Comparison of ENCODE assay signal across 8 mouse cellular contexts in genomic region chr4:45407001-45407702, GRCm38 (mm10). TPM values are rescaled to one million over a fixed set of nuclear protein-coding genes. Genes with fewer than 3 reads are reported as not detected.
A peak's percentile ranks its signal among the peaks of the same experiment; 100 is the strongest.
DNase-seq lines count a peak whose midpoint lies in the region; ATAC-seq and TF ChIP-seq lines count a peak whose summit lies in the region.

No protein-coding gene starts in this region.

- peaks cover 21 to 55% of the 10 kb centered on the region in 2 experiments for H3K4me1 ChIP-seq in CH12.LX (ENCODE audit: control insufficient read depth in 1 of 2, insufficient read depth in 2 of 2)
- H3K4me1 ChIP-seq in forebrain, embryonic 15.5 days = peaks cover 42% of the 10 kb centered on the region
- H3K4me1 ChIP-seq in liver, embryonic 16.5 days (ENCODE audit: control insufficient read depth, low read depth, low read length) = peaks cover 55% of the 10 kb centered on the region

- H3K9ac ChIP-seq in CH12.LX (ENCODE audit: insufficient read depth, low read depth) = peak overlapping the region; percentile 99
- peak overlapping the region; percentile 99 for H3K9ac ChIP-seq in forebrain, embryonic 15.5 days (replicated peaks)
- H3K9ac ChIP-seq in liver, embryonic 16.5 days (ENCODE audit: low read depth, low read length) = peak overlapping the region; percentile 99

- peak overlapping the region; percentile 93 for H3K4me2 ChIP-seq in CH12.LX (ENCODE audit: insufficient read depth, low read depth, poor library complexity, severe bottlenecking)
- peak overlapping the region; percentile 63 for H3K4me2 ChIP-seq in forebrain, embryonic 15.5 days (replicated peaks)
- peak overlapping the region; percentile 98 for H3K4me2 ChIP-seq in liver, embryonic 16.5 days (ENCODE audit: low read depth, low read length)

- peaks cover 20 to 26% of the 10 kb centered on the region in 2 experiments for H3K36me3 ChIP-seq in CH12.LX (replicated peaks in 1 of 2; ENCODE audit: control insufficient read depth in 1 of 2, insufficient read depth in 1 of 2, low read length in 1 of 2)
- peaks cover 17% of the 10 kb centered on the region for H3K36me3 ChIP-seq in forebrain, embryonic 15.5 days
- peaks cover 15% of the 10 kb centered on the region for H3K36me3 ChIP-seq in liver, embryonic 16.5 days (ENCODE audit: control insufficient read depth, insufficient read depth)

- no peaks in the 10 kb centered on the region for H3K27me3 ChIP-seq in CH12.LX (replicated peaks)
- no peaks in the 10 kb centered on the region for H3K27me3 ChIP-seq in forebrain, embryonic 15.5 days
- H3K27me3 ChIP-seq in liver, embryonic 16.5 days (ENCODE audit: control insufficient read depth, insufficient read depth, low read depth, low read length) = peaks cover 14% of the 10 kb centered on the region; the same call in 1 of the 2 replicates

- peak overlapping the region; percentile 98 for H3K4me3 ChIP-seq in gastrocnemius, adult 2 months
- peak overlapping the region; percentile 49 to 95 (median 93) for H3K4me3 ChIP-seq in CH12.LX (replicated peaks in 1 of 3; ENCODE audit: low read depth in 2 of 3, low read length in 2 of 3, poor library complexity in 1 of 3)
- peak overlapping the region; percentile 99 for H3K4me3 ChIP-seq in forebrain, embryonic 15.5 days
- peak overlapping the region; percentile 85 for H3K4me3 ChIP-seq in liver, embryonic 16.5 days (ENCODE audit: low read depth, low read length)

- peak overlapping the region; percentile 97; the same call in 1 of the 2 replicates for H3K27ac ChIP-seq in gastrocnemius, adult 2 months
- peak overlapping the region; percentile 84; the same call in 1 of the 2 replicates for H3K27ac ChIP-seq in CH12.LX (ENCODE audit: insufficient read depth, low read depth)
- H3K27ac ChIP-seq in forebrain, embryonic 15.5 days (replicated peaks) = no peak overlapping the region
- H3K27ac ChIP-seq in liver, embryonic 16.5 days (ENCODE audit: low read length) = peak overlapping the region; percentile 97

- dilution Hi-C loops in CH12.LX (cut with MboI; ENCODE audit: extremely low pct_ligation_motif_present, extremely low pct_unique_long_range_greater_than_20kb, low sequenced_read_pairs) = no loop called here

- no peak for TF ChIP-seq RAD21 in CH12.LX (IDR thresholded peaks at IDR 0.05; ENCODE audit: low read depth, low read length)

- in situ Hi-C loops in CH12.LX (cut with MboI; ENCODE audit: low pct_ligation_motif_present, low pct_unique_long_range_greater_than_20kb, low sequenced_read_pairs) = loop anchor here (10.0 kb wide), 1 partner anchor 302 kb away; the partner anchor contains the start of gene Tomm5

- DNase-seq in gastrocnemius, adult 2 months = no peak
- DNase-seq in gastrocnemius, postnatal 4 days (ENCODE audit: low spot score in 2 of 2) = no peak
- no peak for DNase-seq in CH12.LX (ENCODE audit: extremely low read depth)
- no peak for DNase-seq in Muller cell, postnatal 12 days (ENCODE audit: inconsistent ontology term)
- no peak for DNase-seq in ovary, postnatal 10 days (ENCODE audit: low spot score)

- H3K79me2 ChIP-seq in CH12.LX (replicated peaks; ENCODE audit: control insufficient read depth, extremely low read depth, insufficient read depth, poor library complexity, severe bottlenecking) = peaks cover 34% of the 10 kb centered on the region

- TF ChIP-seq CTCF in gastrocnemius, adult 2 months (IDR thresholded peaks at IDR 0.05) = no peak
- TF ChIP-seq CTCF in CH12.LX (conservative IDR thresholded peaks at IDR 0.05 in 1 of 2, IDR thresholded peaks at IDR 0.05 in 1 of 2; ENCODE audit: low read depth in 2 of 2, low read length in 2 of 2) = no peak

- no peak for TF ChIP-seq POLR2A in CH12.LX (IDR thresholded peaks at IDR 0.05; ENCODE audit: low read depth, low read length)

- no peak for TF ChIP-seq EP300 in CH12.LX (IDR thresholded peaks at IDR 0.05; ENCODE audit: low read length)

- H3K9me3 ChIP-seq in CH12.LX (replicated peaks; ENCODE audit: low read length) = no peaks in the 10 kb centered on the region
- H3K9me3 ChIP-seq in forebrain, embryonic 15.5 days = no peaks in the 10 kb centered on the region
- no peaks in the 10 kb centered on the region for H3K9me3 ChIP-seq in liver, embryonic 16.5 days (replicated peaks; ENCODE audit: control insufficient read depth, low read length)

- ATAC-seq in forebrain, embryonic 15.5 days (replicated peaks) = no peak
- ATAC-seq in liver, embryonic 16.5 days (ENCODE audit: low read depth) = peak; percentile 31
- no peak for ATAC-seq in frontal cortex, adult (ENCODE audit: low TSS enrichment)

- 56% methylated on average over 5 of the region's 5 CpGs for WGBS in forebrain, embryonic 15.5 days
- WGBS in liver, embryonic 16.5 days (ENCODE audit: insufficient replicate concordance) = 14% methylated on average over 5 of the region's 5 CpGs

- intact Hi-C loops in gastrocnemius, adult 2 months (cut with DNase I) = loop anchor here (10.0 kb wide), 1 partner anchor 392 kb away; the partner anchor contains the start of genes Polr1e and Zbtb5

TF ChIP-seq in CH12.LX, 34 proteins besides CTCF, POLR2A, EP300 and RAD21:
- TF ChIP-seq ZC3H11A (IDR thresholded peaks at IDR 0.05; ENCODE audit: low read depth, low read length) (no peak), ZNF384 (IDR thresholded peaks at IDR 0.05; ENCODE audit: low read depth, low read length) (peak; percentile 56)

RNA-seq across cellular contexts. Expression of gene Slc25a51, which starts 1.4 kb away (rescaled TPM):
- 10 to 100 TPM; 90.1 to 99.7 TPM for total RNA-seq in gastrocnemius, adult 2 months (2021)
- 10 to 100 TPM; 81.9 to 89.9 TPM for total RNA-seq in gastrocnemius, postnatal 4 days (2021)
- 30.3 and 44.4 TPM in 2 replicates for total RNA-seq in CH12.LX (2012; rRNA removed)
- total RNA-seq in CH12.LX (2014; rRNA removed) = 37.1 and 44.7 TPM in 2 replicates
- polyA plus RNA-seq in CH12.LX (2012; ENCODE audit: insufficient read length, low read depth) = 26.3 and 27.6 TPM in 2 replicates
- polyA plus RNA-seq in forebrain, embryonic 15.5 days (2015; fragmentation: Nextera tagmentation; extraction: Ambion mirVana) = 86.1 and 87.3 TPM in 2 replicates
- polyA plus RNA-seq in liver, embryonic 16.5 days (2015; fragmentation: Nextera tagmentation; extraction: Ambion mirVana) = 76.1 and 79.3 TPM in 2 replicates
